Mouse (Mus musculus) liver, embryonic 15.5 days (tissue): ENCODE measurements at regions not wholly inside any gene's neighbourhood (a gene's known extent, or its start where the extent isn't known, plus 50 kb on each side); places are given as distances from the start of the nearest gene placed in this dataset.

Experiments
- ATAC-seq: fragments of 200-750 bp; cut with Nextera tagmentation; 2 replicates; pipeline ENCODE4 v1.8.0; 2017; ENCODE audit warnings: moderate number of reproducible peaks, mild to moderate bottlenecking, moderate library complexity; ENCODE audit not compliant: insufficient read depth
- H3K27ac ChIP-seq: fragments of 300-500 bp; sonication (generic); replicated peaks from 2 replicates; pipeline ENCODE4 v1.5.1; 2015; ENCODE audit warnings: mild to moderate bottlenecking, inconsistent platforms
- H3K27me3 ChIP-seq: fragments of 300-500 bp; sonication (generic); 2 replicates; pipeline ENCODE4 v1.6.1; 2015; ENCODE audit warnings: mild to moderate bottlenecking, inconsistent platforms
- H3K36me3 ChIP-seq: fragments of 300-500 bp; sonication (generic); replicated peaks from 2 replicates; pipeline ENCODE4 v1.6.1; 2015; ENCODE audit warnings: moderate library complexity, mild to moderate bottlenecking, inconsistent platforms
- H3K4me1 ChIP-seq: fragments of 300-500 bp; sonication (generic); replicated peaks from 2 replicates; pipeline ENCODE4 v1.6.1; 2015; ENCODE audit warnings: inconsistent platforms
- H3K4me2 ChIP-seq: fragments of 300-500 bp; sonication (generic); 2 replicates; pipeline ENCODE4 v1.6.1; 2015; ENCODE audit warnings: moderate library complexity, mild to moderate bottlenecking, inconsistent platforms
- H3K4me3 ChIP-seq: fragments of 300-500 bp; sonication (generic); replicated peaks from 2 replicates; pipeline ENCODE4 v1.5.1; 2015; ENCODE audit warnings: mild to moderate bottlenecking, inconsistent platforms
- H3K9ac ChIP-seq: fragments of 300-500 bp; sonication (generic); 2 replicates; pipeline ENCODE4 v1.6.1; 2015; ENCODE audit warnings: moderate library complexity, mild to moderate bottlenecking, inconsistent platforms
- H3K9me3 ChIP-seq: fragments of 300-500 bp; sonication (generic); replicated peaks from 2 replicates; pipeline ENCODE4 v1.6.1; 2016; ENCODE audit warnings: inconsistent platforms
- WGBS: fragments of 180-500 bp; shearing (Covaris S2); methylation state at CpG from one replicate; pipeline ENCODE4 v1.1.7; 2015; ENCODE audit warnings: mixed read lengths; ENCODE audit not compliant: insufficient replicate concordance; 5-methylcytosine and 5-hydroxymethylcytosine counted together

GRCm38 (mm10) chr5:75380340-75380739, 194.4 kb upstream of the Kit start:
- no peaks in the 10 kb centered on the region for H3K9me3 ChIP-seq
- no peak overlapping the region for H3K9ac ChIP-seq
- no peak overlapping the region for H3K4me3 ChIP-seq
- no peak overlapping the region for H3K27ac ChIP-seq
- no peaks in the 10 kb centered on the region for H3K27me3 ChIP-seq
- H3K36me3 ChIP-seq, result no peaks in the 10 kb centered on the region
- H3K4me2 ChIP-seq, result no peak overlapping the region
- no peak for ATAC-seq
- peaks cover 35% of the 10 kb centered on the region for H3K4me1 ChIP-seq
- 64% methylated on average over 1 of the region's 1 CpGs for WGBS

GRCm38 (mm10) chr5:75382138-75382537, 192.6 kb upstream of the Kit start:
- peaks cover 23% of the 10 kb centered on the region for H3K4me1 ChIP-seq
- ATAC-seq, result no peak
- no peaks in the 10 kb centered on the region for H3K27me3 ChIP-seq
- H3K9ac ChIP-seq, result no peak overlapping the region
- no peak overlapping the region for H3K4me3 ChIP-seq
- H3K9me3 ChIP-seq, result no peaks in the 10 kb centered on the region
- 59% methylated on average over 3 of the region's 3 CpGs for WGBS
- no peak overlapping the region for H3K4me2 ChIP-seq
- no peaks in the 10 kb centered on the region for H3K36me3 ChIP-seq
- H3K27ac ChIP-seq, result no peak overlapping the region

GRCm38 (mm10) chr5:75387886-75388454, 186.7 kb upstream of the Kit start:
- peaks cover 10% of the 10 kb centered on the region for H3K4me1 ChIP-seq
- ATAC-seq, result no peak
- H3K27ac ChIP-seq, result no peak overlapping the region
- 33% methylated on average over 13 of the region's 13 CpGs for WGBS
- no peaks in the 10 kb centered on the region for H3K36me3 ChIP-seq
- H3K9me3 ChIP-seq, result no peaks in the 10 kb centered on the region
- H3K9ac ChIP-seq, result peak overlapping the region; percentile 35; the same call in 1 of the 2 replicates
- H3K4me3 ChIP-seq, result peak overlapping the region; percentile 36
- no peaks in the 10 kb centered on the region for H3K27me3 ChIP-seq
- H3K4me2 ChIP-seq, result peak overlapping the region; percentile 59

- no peak overlapping the region for H3K4me3 ChIP-seq
These were observed 185.9 kb upstream of the Kit start for GRCm38 (mm10) chr5:75388699-75389260.

GRCm38 (mm10) chr5:75389433-75389971, 185.2 kb upstream of the Kit start:
- Histone ChIP-seq H3K27ac (no peak overlapping the region), H3K9me3 (no peaks in the 10 kb centered on the region), H3K4me1 (peaks cover 10% of the 10 kb centered on the region), H3K9ac (no peak overlapping the region), H3K36me3 (no peaks in the 10 kb centered on the region), H3K27me3 (no peaks in the 10 kb centered on the region), H3K4me2 (no peak overlapping the region), H3K4me3 (no peak overlapping the region)
- ATAC-seq, result no peak
- WGBS, result 40% methylated on average over 7 of the region's 7 CpGs

More at GRCm38 (mm10) chr5:75388699-75389260, 185.9 kb upstream of the Kit start:
- H3K4me1 ChIP-seq, result peaks cover 10% of the 10 kb centered on the region
- H3K4me2 ChIP-seq, result peak overlapping the region; percentile 59; the same call in 1 of the 2 replicates
- no peaks in the 10 kb centered on the region for H3K9me3 ChIP-seq
- H3K9ac ChIP-seq, result no peak overlapping the region
- WGBS, result 77% methylated on average over 7 of the region's 7 CpGs
- H3K27ac ChIP-seq, result no peak overlapping the region
- no peaks in the 10 kb centered on the region for H3K36me3 ChIP-seq
- no peak for ATAC-seq
- H3K27me3 ChIP-seq, result no peaks in the 10 kb centered on the region

- Histone ChIP-seq H3K4me2 (no peak overlapping the region), H3K27me3 (no peaks in the 10 kb centered on the region), H3K36me3 (no peaks in the 10 kb centered on the region), H3K4me3 (no peak overlapping the region), H3K9ac (no peak overlapping the region), H3K4me1 (0 out of 2 replicates have a peak, but pooled peaks cover 4% of the 10 kb centered on the region), H3K27ac (no peak overlapping the region), H3K9me3 (no peaks in the 10 kb centered on the region)
- WGBS, result 65% methylated on average over 5 of the region's 5 CpGs
- ATAC-seq, result no peak
These were observed 175.9 kb upstream of the Kit start for GRCm38 (mm10) chr5:75398820-75399219.

- WGBS, result 65% methylated on average over 3 of the region's 3 CpGs
These were observed 173.0 kb upstream of the Kit start for GRCm38 (mm10) chr5:75401734-75402133.

GRCm38 (mm10) chr5:75402631-75403030, 172.1 kb upstream of the Kit start:
- Histone ChIP-seq H3K4me3 (no peak overlapping the region), H3K9ac (no peak overlapping the region), H3K27me3 (no peaks in the 10 kb centered on the region), H3K4me2 (no peak overlapping the region), H3K36me3 (no peaks in the 10 kb centered on the region), H3K4me1 (0 out of 2 replicates have a peak, but pooled peaks cover 4% of the 10 kb centered on the region), H3K9me3 (no peaks in the 10 kb centered on the region), H3K27ac (no peak overlapping the region)
- no peak for ATAC-seq
- 69% methylated on average over 3 of the region's 3 CpGs for WGBS

More at GRCm38 (mm10) chr5:75401734-75402133, 173.0 kb upstream of the Kit start:
- Histone ChIP-seq H3K27me3 (no peaks in the 10 kb centered on the region), H3K9me3 (no peaks in the 10 kb centered on the region), H3K36me3 (no peaks in the 10 kb centered on the region), H3K4me2 (no peak overlapping the region), H3K9ac (no peak overlapping the region), H3K27ac (no peak overlapping the region), H3K4me1 (0 out of 2 replicates have a peak, but pooled peaks cover 4% of the 10 kb centered on the region), H3K4me3 (no peak overlapping the region)
- ATAC-seq, result no peak

GRCm38 (mm10) chr5:75403531-75403930, 171.2 kb upstream of the Kit start:
- no peak overlapping the region for H3K9ac ChIP-seq
- ATAC-seq, result no peak
- H3K36me3 ChIP-seq, result no peaks in the 10 kb centered on the region
- H3K27ac ChIP-seq, result no peak overlapping the region
- H3K4me3 ChIP-seq, result no peak overlapping the region
- 63% methylated on average over 5 of the region's 5 CpGs for WGBS
- no peaks in the 10 kb centered on the region for H3K9me3 ChIP-seq
- H3K4me1 ChIP-seq, result 0 out of 2 replicates have a peak, but pooled peaks cover 4% of the 10 kb centered on the region
- no peaks in the 10 kb centered on the region for H3K27me3 ChIP-seq
- H3K4me2 ChIP-seq, result no peak overlapping the region

GRCm38 (mm10) chr5:75404601-75405285, 170.0 kb upstream of the Kit start:
- 0 out of 2 replicates have a peak, but pooled peaks cover 4% of the 10 kb centered on the region for H3K4me1 ChIP-seq
- H3K9ac ChIP-seq, result no peak overlapping the region
- no peaks in the 10 kb centered on the region for H3K36me3 ChIP-seq
- H3K4me2 ChIP-seq, result no peak overlapping the region
- no peak overlapping the region for H3K27ac ChIP-seq
- H3K4me3 ChIP-seq, result no peak overlapping the region
- ATAC-seq, result no peak
- no peaks in the 10 kb centered on the region for H3K9me3 ChIP-seq
- no peaks in the 10 kb centered on the region for H3K27me3 ChIP-seq
- WGBS, result 62% methylated on average over 9 of the region's 9 CpGs

GRCm38 (mm10) chr5:75405496-75405895, 169.2 kb upstream of the Kit start:
- Histone ChIP-seq H3K27me3 (no peaks in the 10 kb centered on the region), H3K4me2 (no peak overlapping the region), H3K9ac (no peak overlapping the region), H3K4me1 (0 out of 2 replicates have a peak, but pooled peaks cover 4% of the 10 kb centered on the region), H3K9me3 (no peaks in the 10 kb centered on the region), H3K4me3 (no peak overlapping the region), H3K36me3 (no peaks in the 10 kb centered on the region), H3K27ac (no peak overlapping the region)
- ATAC-seq, result no peak
- WGBS, result 59% methylated on average over 7 of the region's 7 CpGs
